Mouse (Mus musculus) granulocyte monocyte progenitor cell, adult 5-6 weeks (primary cell): ENCODE data around the gene Nsf. TPM values are rescaled to one million over a fixed set of nuclear protein-coding genes. Genes with fewer than 3 reads are reported as not detected.

Experiments
- ATAC-seq: replicated peaks from 2 replicates; pipeline ENCODE4 v1.8.0; 2016; ENCODE audit warnings: mild to moderate bottlenecking, moderate TSS enrichment, inconsistent platforms; ENCODE audit not compliant: poor library complexity, severe bottlenecking
- total RNA-seq, 2 experiments: library from RNA; stranded (forward) in 1 of 2; stranded (reverse) in 1 of 2; fragments of 200-712, 200-1000 nt in 1 of 2; fragments of >200 nt in 1 of 2; fragmentation: Nextera tagmentation in 1 of 2; gene quantifications; 2 replicates each; pipeline ENCODE4 v1.2.3; 2014 to 2017

Gene Nsf
- total RNA-seq, 2 experiments from 2014 or later: 32.9 to 54.7 TPM

GRCm38 (mm10) chr11:103804126-103804525 lies 149.7 kb downstream of the Nsf start:
- no peak for ATAC-seq

GRCm38 (mm10) chr11:103801128-103801527 lies 152.7 kb downstream of the Nsf start:
- no peak for ATAC-seq

- no peak for ATAC-seq
Observed at GRCm38 (mm10) chr11:103789951-103790350, 163.9 kb downstream of the Nsf start.

GRCm38 (mm10) chr11:103780152-103780551 lies 173.7 kb downstream of the Nsf start:
- no peak for ATAC-seq

- 0 out of 2 replicates have a peak, but pooled peaks have one; percentile 7 for ATAC-seq
Observed at GRCm38 (mm10) chr11:103774228-103774530, 179.7 kb downstream of the Nsf start.

GRCm38 (mm10) chr11:103773387-103774227 lies 180.2 kb downstream of the Nsf start, which contains the start of gene Wnt3:
Gene Wnt3 (plus strand): TSS chr11:103774150.
- ATAC-seq: peak; percentile 28; the same call in 1 of the 2 replicates

GRCm38 (mm10) chr11:103772505-103773386 lies 181.1 kb downstream of the Nsf start:
- no peak for ATAC-seq

Other genes starting within 250 kb of the Nsf start
- gene Wnt9b, start 204.2 kb downstream of the Nsf start, total RNA-seq (2014; fragmentation: Nextera tagmentation): not detected in 2 replicates
- gene Wnt9b, start 204.2 kb downstream of the Nsf start, total RNA-seq (2017): not detected in 2 replicates
- not detected in 2 replicates for gene Wnt3, start 179.9 kb downstream of the Nsf start, total RNA-seq (2014; fragmentation: Nextera tagmentation)
- gene Wnt3, start 179.9 kb downstream of the Nsf start, total RNA-seq (2017): not detected in 2 replicates
- 17.3 and 20.9 TPM in 2 replicates for gene Arf2, start 12.7 kb upstream of the Nsf start, total RNA-seq (2014; fragmentation: Nextera tagmentation)
- 30.2 and 38.9 TPM in 2 replicates for gene Arf2, start 12.7 kb upstream of the Nsf start, total RNA-seq (2017)
- gene Crhr1, start 178.8 kb upstream of the Nsf start, total RNA-seq (2014; fragmentation: Nextera tagmentation): not detected in 2 replicates
- not detected in 2 replicates for gene Crhr1, start 178.8 kb upstream of the Nsf start, total RNA-seq (2017)
- not detected in 2 replicates for gene Sppl2c, start 232.3 kb upstream of the Nsf start, total RNA-seq (2014; fragmentation: Nextera tagmentation)
- gene Sppl2c, start 232.3 kb upstream of the Nsf start, total RNA-seq (2017): not detected in 2 replicates